Mouse (Mus musculus) E14TG2a.4 (cell line): ENCODE data around the gene Ska3.

ENCODE experiments used
- CTCF ChIP-seq: conservative IDR thresholded peaks from 2 replicates; pipeline ENCODE4 v1.5.1; 2014; ENCODE audit warnings: low read length
- NANOG ChIP-seq: IDR thresholded peaks from 2 replicates; pipeline ENCODE4 v1.6.1; 2014; ENCODE audit warnings: borderline replicate concordance, low read length, mixed read lengths
- POU5F1 ChIP-seq: IDR thresholded peaks from 2 replicates; pipeline ENCODE4 v1.6.1; 2014; ENCODE audit warnings: low read length, borderline replicate concordance

DNA sequence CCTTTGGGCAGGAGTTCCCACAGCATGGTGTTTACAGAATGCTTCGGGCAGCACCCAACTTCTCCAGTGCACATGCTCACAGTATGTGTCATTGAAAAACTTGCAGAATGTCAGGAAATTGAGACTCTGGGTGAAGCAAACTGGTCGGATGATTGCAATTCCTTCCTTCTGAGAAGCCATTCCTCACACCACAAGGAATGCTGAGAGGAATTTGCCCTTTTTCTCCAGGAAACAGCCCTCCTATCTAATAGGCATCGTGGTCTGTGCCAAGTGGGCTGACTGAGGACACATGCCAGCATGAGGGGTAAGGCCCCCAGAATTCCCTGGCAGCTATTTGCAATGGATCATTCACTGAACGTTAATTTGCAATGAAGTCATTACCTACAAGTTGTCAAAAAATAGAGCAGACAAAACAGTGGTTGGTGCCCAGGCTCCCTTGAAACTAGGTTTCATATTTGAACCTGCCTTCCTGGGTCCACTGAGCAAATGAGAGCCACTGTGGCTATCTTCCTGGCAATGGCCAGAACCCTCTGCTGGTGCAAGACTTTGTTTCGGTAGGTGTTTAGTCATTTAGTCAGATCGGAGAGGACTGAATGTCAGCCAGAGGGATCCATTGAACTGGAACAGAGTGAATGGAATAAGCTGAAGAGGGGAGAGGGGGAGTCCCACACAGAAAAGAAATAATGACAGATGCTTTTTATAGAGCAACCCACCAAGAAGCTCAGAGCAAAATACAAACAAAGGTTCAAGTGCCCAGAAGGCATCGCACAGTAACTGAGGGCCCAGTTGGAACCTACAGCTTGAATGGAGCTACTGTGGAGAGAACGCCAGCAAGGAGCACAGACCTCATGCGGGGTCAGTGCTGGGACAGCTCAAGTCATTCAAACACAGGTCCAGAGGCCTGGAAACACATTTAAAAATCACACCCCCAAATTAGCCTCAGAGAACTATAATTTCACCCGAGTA is 65.3 kb downstream of the Ska3 start:
- TF ChIP-seq CTCF = no peak
- TF ChIP-seq POU5F1 = no peak
- no peak for TF ChIP-seq NANOG
